Mouse (Mus musculus) hindbrain, embryonic 11.5 days (tissue): ENCODE data around the gene Kazn. TPM values are rescaled to one million over a fixed set of nuclear protein-coding genes. Genes with fewer than 3 reads are reported as not detected.

ENCODE experiments used
- ATAC-seq: fragments of 200-750 bp; cut with Nextera tagmentation; 2 replicates; pipeline ENCODE4 v1.8.0; 2017; ENCODE audit warnings: mild to moderate bottlenecking, moderate TSS enrichment, moderate library complexity; ENCODE audit not compliant: low FRiP score
- DNase-seq: peaks from one replicate; pipeline ENCODE4 v3.0.0-alpha.2; 2015; ENCODE audit warnings: low spot score
- H3K27ac ChIP-seq: fragments of 300-500 bp; sonication (generic); 2 replicates; pipeline ENCODE4 v1.5.1; 2014; ENCODE audit warnings: mild to moderate bottlenecking, low read depth, low read length
- H3K27me3 ChIP-seq: fragments of 300-500 bp; sonication (generic); 2 replicates; pipeline ENCODE4 v1.6.1; 2014; ENCODE audit warnings: mild to moderate bottlenecking, low read length, moderate library complexity, mixed read lengths; ENCODE audit not compliant: control insufficient read depth, insufficient read depth
- H3K36me3 ChIP-seq: fragments of 300-500 bp; sonication (generic); 2 replicates; pipeline ENCODE4 v1.6.1; 2014; ENCODE audit warnings: mild to moderate bottlenecking, low read length, moderate library complexity, mixed read lengths; ENCODE audit not compliant: control insufficient read depth, insufficient read depth
- H3K4me1 ChIP-seq: fragments of 300-500 bp; sonication (generic); replicated peaks from 2 replicates; pipeline ENCODE4 v1.6.1; 2014; ENCODE audit warnings: low read length, mixed read lengths; ENCODE audit not compliant: control insufficient read depth, insufficient read depth
- H3K4me2 ChIP-seq: fragments of 300-500 bp; sonication (generic); replicated peaks from 2 replicates; pipeline ENCODE4 v1.6.1; 2014; ENCODE audit warnings: mild to moderate bottlenecking, low read depth, low read length
- H3K4me3 ChIP-seq: fragments of 300-500 bp; sonication (generic); 2 replicates; pipeline ENCODE4 v1.5.1; 2014; ENCODE audit warnings: low read depth, low read length
- H3K9ac ChIP-seq: fragments of 300-500 bp; sonication (generic); 2 replicates; pipeline ENCODE4 v1.6.1; 2014; ENCODE audit warnings: low read depth, low read length
- H3K9me3 ChIP-seq: fragments of 300-500 bp; sonication (generic); 2 replicates; pipeline ENCODE4 v1.6.1; 2016; ENCODE audit warnings: low read length; ENCODE audit not compliant: control insufficient read depth
- WGBS: fragments of 180-500 bp; shearing (Covaris S2); extraction: QIAGEN DNeasy Blood & Tissue Kit; methylation state at CpG from one replicate; pipeline ENCODE4 v1.1.7; 2014; 5-methylcytosine and 5-hydroxymethylcytosine counted together
- polyA plus RNA-seq: library from polyadenylated mRNA; unstranded; fragments of >200 nt; fragmentation: Nextera tagmentation; extraction: Ambion mirVana; gene quantifications from 2 replicates; pipeline ENCODE4 v1.2.1, GENCODE M21; 2014

Gene Kazn
- polyA plus RNA-seq, 1 experiment from 2014 or later = 11.8 TPM

- no peaks in the 10 kb centered on the region for H3K27me3 ChIP-seq
- no peak overlapping the region for H3K9ac ChIP-seq
- no peak overlapping the region for H3K4me3 ChIP-seq
- WGBS = 79% methylated on average over 5 of the region's 5 CpGs
- ATAC-seq = no peak
- H3K4me1 ChIP-seq = peaks cover 7% of the 10 kb centered on the region
- no peak overlapping the region for H3K4me2 ChIP-seq
- no peaks in the 10 kb centered on the region for H3K36me3 ChIP-seq
- no peak overlapping the region for H3K27ac ChIP-seq
- DNase-seq = no peak
- no peaks in the 10 kb centered on the region for H3K9me3 ChIP-seq
Measured at GRCm38 (mm10) chr4:142139729-142140128, 99.5 kb downstream of the Kazn start.

DNA sequence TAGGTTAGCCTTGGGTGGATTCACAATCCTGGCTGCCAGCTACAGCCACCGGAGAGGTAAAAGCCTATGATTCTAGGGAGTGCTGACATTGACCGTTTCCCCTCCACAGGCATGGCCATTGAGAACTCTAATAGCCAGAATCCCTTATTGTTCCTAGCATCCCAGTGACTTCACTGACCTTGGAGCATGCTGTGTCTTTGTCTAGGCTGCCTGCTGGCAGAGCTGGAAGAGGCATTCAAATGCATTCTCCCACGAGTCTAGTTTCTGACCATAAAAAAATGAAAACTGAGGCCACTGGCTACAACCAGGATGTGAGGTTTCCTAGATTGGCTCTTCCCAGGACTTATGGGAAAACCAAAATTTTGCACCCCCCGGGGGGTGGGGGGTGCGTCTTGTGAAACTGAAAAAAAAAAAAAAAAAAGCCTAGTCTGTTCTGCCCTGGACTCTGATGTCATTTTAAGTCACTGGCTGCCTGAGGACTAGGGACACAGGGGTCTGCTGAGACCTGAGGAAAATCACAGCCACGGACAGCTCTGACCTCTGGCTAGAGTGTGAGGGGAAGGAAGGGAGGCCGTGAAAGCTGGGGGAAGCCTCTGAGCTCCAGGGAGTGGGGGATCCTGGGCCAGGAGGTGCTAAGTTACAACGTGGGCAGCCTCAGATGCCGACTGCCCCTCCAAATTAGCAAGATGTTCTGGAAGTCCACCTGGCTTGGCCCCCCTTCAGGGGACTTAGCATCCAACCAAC is 100.7 kb downstream of the Kazn start:
- Histone ChIP-seq H3K36me3 (no peaks in the 10 kb centered on the region), H3K4me1 (peaks cover 7% of the 10 kb centered on the region), H3K9me3 (no peaks in the 10 kb centered on the region), H3K27me3 (no peaks in the 10 kb centered on the region), H3K4me3 (no peak overlapping the region), H3K4me2 (no peak overlapping the region), H3K27ac (peak overlapping the region; percentile 72), H3K9ac (no peak overlapping the region)
- ATAC-seq = peak; percentile 65
- DNase-seq = peak; percentile 60
- 10% methylated on average over 9 of the region's 9 CpGs for WGBS

- Histone ChIP-seq H3K4me2 (no peak overlapping the region), H3K4me1 (peaks cover 7% of the 10 kb centered on the region), H3K27me3 (no peaks in the 10 kb centered on the region), H3K36me3 (no peaks in the 10 kb centered on the region), H3K9me3 (no peaks in the 10 kb centered on the region), H3K4me3 (no peak overlapping the region), H3K9ac (no peak overlapping the region), H3K27ac (no peak overlapping the region)
- no peak for DNase-seq
- 90% methylated on average over 10 of the region's 10 CpGs for WGBS
- ATAC-seq = 0 out of 2 replicates have a peak, but pooled peaks have one; percentile 8
Measured at GRCm38 (mm10) chr4:142136766-142137503, 102.3 kb downstream of the Kazn start.

DNA sequence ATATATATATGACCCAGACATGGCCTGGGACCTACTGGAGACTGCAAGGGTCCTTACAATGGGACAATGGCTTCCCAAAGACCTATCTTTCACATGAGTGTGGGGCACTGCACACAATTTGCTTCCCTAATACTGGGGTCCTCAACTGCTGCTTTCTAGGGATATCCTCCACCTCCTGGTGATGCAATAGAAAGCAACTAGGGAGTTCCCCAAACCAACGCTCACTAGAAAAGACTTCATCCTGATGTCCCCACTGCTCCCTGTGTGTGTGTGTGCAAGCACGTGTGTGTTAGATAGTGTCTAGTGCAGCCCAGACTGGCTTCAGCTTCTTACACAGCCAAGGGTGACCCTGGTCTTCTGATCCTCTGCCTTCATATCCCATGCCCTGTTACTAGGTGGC is 103.7 kb downstream of the Kazn start:
- Histone ChIP-seq H3K27ac (no peak overlapping the region), H3K4me1 (peaks cover 7% of the 10 kb centered on the region), H3K9ac (no peak overlapping the region), H3K4me3 (no peak overlapping the region), H3K4me2 (no peak overlapping the region), H3K27me3 (no peaks in the 10 kb centered on the region), H3K9me3 (no peaks in the 10 kb centered on the region), H3K36me3 (no peaks in the 10 kb centered on the region)
- 98% methylated on average over 2 of the region's 2 CpGs for WGBS
- no peak for DNase-seq
- no peak for ATAC-seq

GRCm38 (mm10) chr4:142130162-142130561 is 109.0 kb downstream of the Kazn start:
- Histone ChIP-seq H3K9me3 (no peaks in the 10 kb centered on the region), H3K27ac (no peak overlapping the region), H3K4me1 (no peaks in the 10 kb centered on the region), H3K36me3 (no peaks in the 10 kb centered on the region), H3K27me3 (no peaks in the 10 kb centered on the region), H3K9ac (no peak overlapping the region), H3K4me2 (no peak overlapping the region), H3K4me3 (no peak overlapping the region)
- DNase-seq (no peak), ATAC-seq (no peak)
- 61% methylated on average over 5 of the region's 5 CpGs for WGBS

- 88% methylated on average over 6 of the region's 6 CpGs for WGBS
- H3K36me3 ChIP-seq = no peaks in the 10 kb centered on the region
- no peak overlapping the region for H3K9ac ChIP-seq
- DNase-seq (no peak), ATAC-seq (no peak)
- no peak overlapping the region for H3K27ac ChIP-seq
- no peaks in the 10 kb centered on the region for H3K4me1 ChIP-seq
- H3K9me3 ChIP-seq = no peaks in the 10 kb centered on the region
- H3K4me3 ChIP-seq = no peak overlapping the region
- no peaks in the 10 kb centered on the region for H3K27me3 ChIP-seq
- no peak overlapping the region for H3K4me2 ChIP-seq
Measured at GRCm38 (mm10) chr4:142127275-142127788, 111.9 kb downstream of the Kazn start.

DNA sequence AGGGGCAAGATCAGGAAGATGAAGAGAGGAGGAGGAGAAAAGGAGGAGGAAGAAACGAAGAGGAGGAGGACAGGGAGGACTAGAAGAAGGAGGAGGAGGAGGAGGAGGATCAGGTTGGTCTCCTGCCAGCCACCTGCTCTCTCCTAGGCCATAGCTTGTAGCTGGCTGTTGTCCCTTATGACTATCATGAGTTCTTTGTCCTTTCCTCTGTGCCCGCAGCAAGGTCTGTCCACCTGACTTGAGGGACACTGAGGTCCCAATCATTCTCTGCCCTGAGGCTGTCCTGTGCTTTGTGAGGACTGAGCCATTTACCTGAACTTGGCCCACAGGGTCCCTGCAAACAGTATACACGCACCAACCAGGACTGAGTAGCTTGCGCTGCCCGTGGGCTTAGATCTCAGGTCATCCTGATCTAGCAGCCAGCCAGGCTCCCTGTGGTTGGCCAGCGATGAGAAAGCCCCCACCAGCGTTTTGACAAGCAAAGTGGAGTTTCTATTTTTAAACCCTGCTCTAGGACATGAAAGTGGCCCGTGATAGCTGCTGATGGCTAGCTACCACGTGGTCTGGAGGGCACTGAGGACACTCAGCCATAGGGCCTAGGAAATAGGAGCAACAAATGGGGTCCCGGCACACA is 112.4 kb downstream of the Kazn start:
- Histone ChIP-seq H3K36me3 (no peaks in the 10 kb centered on the region), H3K27me3 (no peaks in the 10 kb centered on the region), H3K27ac (no peak overlapping the region), H3K4me2 (no peak overlapping the region), H3K9ac (no peak overlapping the region), H3K9me3 (no peaks in the 10 kb centered on the region), H3K4me1 (no peaks in the 10 kb centered on the region), H3K4me3 (no peak overlapping the region)
- ATAC-seq (no peak), DNase-seq (no peak)
- WGBS = 71% methylated on average over 10 of the region's 10 CpGs

DNA sequence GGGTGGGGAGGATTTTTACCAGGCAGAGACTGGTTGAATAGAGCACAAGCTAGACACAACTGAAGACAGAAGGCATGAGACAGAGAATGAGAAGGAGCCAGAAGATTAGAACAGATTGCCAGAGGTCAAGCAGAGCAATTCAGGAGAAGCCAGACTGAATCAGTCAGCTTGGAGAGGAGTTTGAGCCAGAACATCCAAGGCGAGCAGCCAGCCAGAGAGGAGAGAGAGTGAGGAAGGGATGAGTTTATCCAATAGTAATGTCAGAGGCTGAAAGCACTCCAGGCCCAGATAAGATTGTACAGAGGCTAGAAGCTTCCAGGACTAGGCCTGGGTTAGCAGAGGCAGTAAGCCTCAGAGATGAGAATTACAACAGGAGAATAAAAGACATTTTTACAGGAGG is 118.0 kb downstream of the Kazn start:
- ATAC-seq (no peak), DNase-seq (no peak)
- H3K4me2 ChIP-seq = no peak overlapping the region
- H3K9me3 ChIP-seq = no peaks in the 10 kb centered on the region
- no peaks in the 10 kb centered on the region for H3K36me3 ChIP-seq
- no peaks in the 10 kb centered on the region; the same call in 1 of the 2 replicates for H3K4me1 ChIP-seq
- no peaks in the 10 kb centered on the region for H3K27me3 ChIP-seq
- no peak overlapping the region for H3K4me3 ChIP-seq
- H3K9ac ChIP-seq = no peak overlapping the region
- 38% methylated on average over 1 of the region's 1 CpGs for WGBS
- no peak overlapping the region for H3K27ac ChIP-seq
